Mouse (Mus musculus): ENCODE data around the gene Xpnpep1. TPM values are rescaled to one million over a fixed set of nuclear protein-coding genes. Genes with fewer than 3 reads are reported as not detected.
A peak's percentile ranks its signal among the peaks of the same experiment; 100 is the strongest.

Gene Xpnpep1
- total RNA-seq, 2 experiments from 2014 or later: 97.3 to 97.5 TPM

DNA sequence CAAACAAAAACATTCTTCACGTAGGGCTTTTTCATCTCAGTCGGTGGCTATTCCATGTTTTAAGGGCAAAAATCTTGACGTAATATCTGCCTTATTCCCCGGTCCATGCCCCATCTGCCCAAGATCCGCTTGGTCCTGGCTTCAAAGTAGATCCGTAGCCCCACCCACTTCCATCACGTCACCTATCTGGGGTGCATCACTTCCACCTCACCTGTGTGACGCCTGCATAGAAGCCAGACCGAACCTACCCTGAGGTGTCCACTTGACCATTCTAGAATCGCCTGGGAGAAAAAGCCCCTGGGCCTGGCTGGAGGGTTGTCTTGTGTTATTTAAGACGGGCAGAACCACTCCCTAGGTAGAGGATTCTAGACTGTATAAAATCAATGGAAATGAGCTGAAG lies 924 bp downstream of the Xpnpep1 start:
- no peak for DNase-seq (ENCODE audit: low spot score in 2 of 2)
- intact Hi-C loops (cut with DNase I): loop anchor here (2.0 to 10.0 kb wide), 2 partner anchors 102 to 276 kb away; partner anchors contain the start of genes Add3 and Mxi1

GRCm38 (mm10) chr19:53038435-53038938 lies 1.5 kb downstream of the Xpnpep1 start:
- intact Hi-C loops (cut with DNase I): loop anchor here (2.0 to 10.0 kb wide), 2 partner anchors 102 to 276 kb away; partner anchors contain the start of genes Add3 and Mxi1
- peak; percentile 97 to 98 for DNase-seq (ENCODE audit: low spot score in 2 of 2)

GRCm38 (mm10) chr19:53037925-53038419 lies 2.0 kb downstream of the Xpnpep1 start:
- intact Hi-C loops (cut with DNase I): loop anchor here (2.0 to 10.0 kb wide), 2 partner anchors 103 to 277 kb away; partner anchors contain the start of genes Add3 and Mxi1
- no peak for DNase-seq (ENCODE audit: low spot score in 2 of 2)

GRCm38 (mm10) chr19:53033159-53033943 lies 6.7 kb downstream of the Xpnpep1 start:
- no peak for DNase-seq (ENCODE audit: low spot score in 2 of 2)
- intact Hi-C loops (cut with DNase I): loop anchor here (10.0 kb wide), 1 partner anchor 281 kb away; the partner anchor contains the start of gene Mxi1

GRCm38 (mm10) chr19:53032647-53033046 lies 7.4 kb downstream of the Xpnpep1 start:
- intact Hi-C loops (cut with DNase I): loop anchor here (10.0 kb wide), 1 partner anchor 282 kb away; the partner anchor contains the start of gene Mxi1
- DNase-seq (ENCODE audit: low spot score in 2 of 2): no peak

- DNase-seq (ENCODE audit: low spot score in 2 of 2): no peak
- intact Hi-C loops (cut with DNase I): loop anchor here (10.0 kb wide), 1 partner anchor 283 kb away; the partner anchor contains the start of gene Mxi1
These were observed 8.1 kb downstream of the Xpnpep1 start for GRCm38 (mm10) chr19:53031957-53032371.

DNA sequence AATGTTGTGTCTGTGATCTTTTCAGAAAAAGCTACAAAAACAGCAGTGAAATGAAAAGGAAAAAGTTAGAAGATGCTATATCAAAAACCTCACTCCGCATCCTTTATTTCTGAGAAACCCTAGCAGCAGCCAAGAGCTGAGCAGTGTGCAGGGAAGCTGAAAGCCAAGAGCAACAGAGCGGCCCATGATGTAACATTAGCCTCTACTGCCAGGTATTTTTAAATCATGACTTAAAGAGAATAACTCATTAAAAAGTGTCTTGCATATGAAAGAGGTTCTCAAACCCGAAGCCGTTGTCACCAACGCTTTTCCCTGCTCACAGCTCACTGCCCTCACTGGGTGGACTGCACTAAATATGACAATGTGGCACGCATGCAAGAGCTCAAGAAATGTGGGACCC lies 9.7 kb downstream of the Xpnpep1 start:
- no peak for DNase-seq (ENCODE audit: low spot score in 2 of 2)
- intact Hi-C loops (cut with DNase I): loop anchor here (10.0 kb wide), 1 partner anchor 285 kb away; the partner anchor contains the start of gene Mxi1

DNA sequence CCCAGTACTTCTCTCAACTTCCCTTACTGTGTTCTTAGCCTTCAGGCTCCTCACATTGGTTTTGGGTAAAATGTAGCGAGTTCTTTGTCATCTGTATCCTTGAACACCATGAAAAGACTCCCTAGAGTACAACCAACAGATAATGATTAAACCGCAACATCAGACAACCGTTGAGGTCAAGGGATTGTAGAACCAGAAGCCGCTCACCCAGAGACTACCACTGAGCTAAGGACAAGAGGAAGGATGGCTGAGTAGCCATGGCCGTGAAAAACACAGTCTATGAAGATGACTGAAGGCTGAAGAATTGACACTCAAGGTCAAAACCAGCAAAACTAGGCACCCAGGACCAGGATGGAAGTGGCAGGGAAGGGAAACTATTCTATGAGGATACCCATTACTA lies 10.3 kb downstream of the Xpnpep1 start:
- DNase-seq (ENCODE audit: low spot score in 2 of 2): no peak
- intact Hi-C loops (cut with DNase I): loop anchor here (10.0 kb wide), 1 partner anchor 285 kb away; the partner anchor contains the start of gene Mxi1

- intact Hi-C loops (cut with DNase I): no loop called here
- DNase-seq (ENCODE audit: low spot score in 2 of 2): no peak
These were observed 11.0 kb downstream of the Xpnpep1 start for GRCm38 (mm10) chr19:53029045-53029444.

GRCm38 (mm10) chr19:53028216-53028615 lies 11.8 kb downstream of the Xpnpep1 start:
- intact Hi-C loops (cut with DNase I): no loop called here
- DNase-seq (ENCODE audit: low spot score in 2 of 2): no peak

DNA sequence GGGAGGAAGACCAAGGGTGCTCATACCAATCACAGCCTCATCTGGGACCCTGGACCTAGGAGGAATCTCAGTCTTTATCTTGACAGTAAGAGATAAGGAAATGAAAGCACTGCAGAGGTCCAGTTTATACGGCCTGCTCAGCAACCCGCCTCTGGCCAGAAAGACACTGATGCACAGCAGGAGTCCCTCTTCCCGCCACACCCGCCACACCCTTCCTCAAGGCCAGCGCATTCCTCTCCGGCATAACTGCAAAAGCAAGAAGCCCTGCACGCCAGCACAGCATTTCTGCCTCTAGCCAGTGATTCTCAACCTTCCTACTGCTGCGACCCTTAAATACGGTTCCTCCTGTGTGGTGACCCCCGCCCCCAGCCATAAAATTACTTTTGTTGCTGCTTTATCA lies 16.8 kb downstream of the Xpnpep1 start:
- intact Hi-C loops (cut with DNase I): no loop called here

GRCm38 (mm10) chr19:53022037-53022614 lies 17.9 kb downstream of the Xpnpep1 start:
- intact Hi-C loops (cut with DNase I): no loop called here
- no peak for DNase-seq (ENCODE audit: low spot score in 2 of 2)

More for the DNA sequence above, 16.8 kb downstream of the Xpnpep1 start:
- DNase-seq (ENCODE audit: low spot score in 2 of 2): no peak

GRCm38 (mm10) chr19:53021537-53021936 lies 18.5 kb downstream of the Xpnpep1 start:
- DNase-seq (ENCODE audit: low spot score in 2 of 2): no peak
- intact Hi-C loops (cut with DNase I): no loop called here

DNA sequence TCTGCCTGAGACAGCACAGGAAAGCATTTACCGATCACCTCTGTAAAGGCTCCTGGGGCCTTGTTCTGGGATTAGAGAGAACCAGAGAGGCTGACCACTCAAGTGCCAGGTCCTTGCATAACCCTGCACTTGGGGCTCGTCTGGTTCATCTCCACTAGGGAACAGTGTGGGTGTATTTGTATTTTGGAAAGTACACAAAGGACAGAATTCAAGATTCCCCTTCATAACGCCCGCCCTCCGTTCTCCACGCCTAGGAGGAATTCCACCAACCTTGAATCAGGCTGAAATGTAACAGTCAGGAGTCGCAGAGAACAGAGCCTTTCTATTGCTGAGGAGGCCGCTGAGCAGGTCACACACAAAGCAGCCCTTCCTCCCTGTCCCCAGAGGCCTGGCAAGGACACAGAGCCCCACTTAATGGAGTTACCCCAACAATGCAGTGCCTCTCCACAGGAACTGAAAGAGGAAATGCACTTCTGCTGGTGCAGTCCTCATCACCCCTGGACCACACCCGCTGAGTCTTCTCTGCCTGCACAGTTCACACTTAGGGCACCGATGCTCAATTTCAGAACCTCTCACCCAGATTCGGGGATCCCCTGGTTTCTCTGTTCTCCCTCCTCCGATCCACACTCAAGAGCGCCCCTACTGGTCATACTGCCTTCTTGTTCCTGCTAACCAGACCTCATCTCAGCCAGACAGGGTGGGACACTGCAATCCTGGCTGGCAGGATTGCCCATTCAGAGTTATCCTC lies 20.1 kb downstream of the Xpnpep1 start:
- DNase-seq (ENCODE audit: low spot score in 2 of 2): peak; percentile 62 to 65
- intact Hi-C loops (cut with DNase I): no loop called here

GRCm38 (mm10) chr19:53017954-53018353 lies 22.1 kb downstream of the Xpnpep1 start:
- intact Hi-C loops (cut with DNase I): no loop called here
- DNase-seq (ENCODE audit: low spot score in 2 of 2): no peak

DNA sequence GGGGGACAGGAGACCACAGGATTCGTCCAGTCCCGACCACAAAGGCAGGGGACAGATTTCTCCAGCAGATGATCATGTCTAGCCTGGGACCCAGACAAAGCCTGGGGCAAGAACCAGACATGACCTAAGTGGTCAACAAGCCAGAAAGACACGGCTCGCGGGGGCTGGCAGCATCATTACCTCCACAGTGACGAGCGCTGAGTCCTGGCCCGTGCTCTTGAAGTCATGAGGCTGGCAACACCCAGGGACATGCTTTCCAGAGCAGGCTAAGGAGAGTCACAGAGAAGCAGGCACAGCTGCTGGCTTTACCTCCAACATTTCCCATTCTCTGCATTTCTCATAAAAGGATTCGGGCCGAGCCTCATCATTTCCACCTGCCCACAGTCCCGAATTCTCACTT lies 22.8 kb downstream of the Xpnpep1 start:
- intact Hi-C loops (cut with DNase I): no loop called here
- no peak for DNase-seq (ENCODE audit: low spot score in 2 of 2)

GRCm38 (mm10) chr19:53014910-53015710 lies 24.9 kb downstream of the Xpnpep1 start:
- intact Hi-C loops (cut with DNase I): no loop called here
- DNase-seq (ENCODE audit: low spot score in 2 of 2): peak in 1 of 2 experiments; percentile 68

GRCm38 (mm10) chr19:53013744-53014143 lies 26.3 kb downstream of the Xpnpep1 start:
- intact Hi-C loops (cut with DNase I): no loop called here
- DNase-seq (ENCODE audit: low spot score in 2 of 2): no peak

Data from left cerebral cortex, postnatal 14 days (tissue).